Mouse (Mus musculus): ENCODE data around the gene 2310046K23Rik. TPM values are rescaled to one million over a fixed set of nuclear protein-coding genes. Genes with fewer than 3 reads are reported as not detected.
"Not testable (repeated sequence)": the region's sequence is repeated elsewhere in the genome, so short reads cannot be mapped to it uniquely, and the experiment has no call there.

The 2310046K23Rik gene
- total RNA-seq (2021) = not detected

- DNase-seq = no peak
Measured at GRCm38 (mm10) chr3:92534411-92534810, at the start of gene 2310046K23Rik. Gene 2310046K23Rik (minus strand): TSS chr3:92534511.

DNA sequence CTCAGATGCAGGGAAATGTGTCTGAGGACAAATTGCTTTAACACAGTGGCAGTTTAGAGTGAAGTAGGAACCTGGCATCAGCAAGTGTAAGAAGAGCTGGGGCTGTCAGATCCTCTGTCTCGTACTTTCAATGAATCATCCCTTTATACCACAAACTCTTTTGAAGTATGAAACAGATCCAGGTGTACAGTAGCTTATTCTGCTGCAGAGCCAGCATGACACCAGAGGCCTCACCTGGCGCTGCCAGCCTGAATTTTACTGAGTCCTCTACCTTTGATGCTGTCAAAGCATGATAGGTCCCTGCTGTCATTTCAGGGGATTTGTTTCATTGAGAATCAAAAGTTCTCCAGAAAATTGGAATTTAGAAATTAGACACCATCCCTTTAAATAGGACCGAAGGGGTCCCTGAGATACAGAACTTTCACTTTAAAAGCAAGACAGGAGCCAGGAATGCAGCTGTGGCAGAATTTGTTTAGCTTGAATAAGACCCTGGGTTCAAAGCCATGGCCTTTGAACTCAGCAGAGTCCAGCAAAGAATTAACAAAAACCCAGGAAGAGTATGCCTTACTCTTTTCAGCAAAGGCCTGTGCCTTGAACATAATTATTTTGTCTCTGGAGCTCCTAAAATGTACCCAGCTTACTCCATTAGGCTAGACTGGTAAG is 49.0 kb upstream of the 2310046K23Rik start:
- DNase-seq = no peak

GRCm38 (mm10) chr3:92579508-92579907 is 45.2 kb upstream of the 2310046K23Rik start:
- no peak for DNase-seq

GRCm38 (mm10) chr3:92578652-92579413 is 44.5 kb upstream of the 2310046K23Rik start:
- no peak for DNase-seq

- DNase-seq = no peak
Measured at GRCm38 (mm10) chr3:92573449-92574041, 39.2 kb upstream of the 2310046K23Rik start, which contains the start of gene Ivl. Gene Ivl (minus strand): TSS chr3:92573735.

DNA sequence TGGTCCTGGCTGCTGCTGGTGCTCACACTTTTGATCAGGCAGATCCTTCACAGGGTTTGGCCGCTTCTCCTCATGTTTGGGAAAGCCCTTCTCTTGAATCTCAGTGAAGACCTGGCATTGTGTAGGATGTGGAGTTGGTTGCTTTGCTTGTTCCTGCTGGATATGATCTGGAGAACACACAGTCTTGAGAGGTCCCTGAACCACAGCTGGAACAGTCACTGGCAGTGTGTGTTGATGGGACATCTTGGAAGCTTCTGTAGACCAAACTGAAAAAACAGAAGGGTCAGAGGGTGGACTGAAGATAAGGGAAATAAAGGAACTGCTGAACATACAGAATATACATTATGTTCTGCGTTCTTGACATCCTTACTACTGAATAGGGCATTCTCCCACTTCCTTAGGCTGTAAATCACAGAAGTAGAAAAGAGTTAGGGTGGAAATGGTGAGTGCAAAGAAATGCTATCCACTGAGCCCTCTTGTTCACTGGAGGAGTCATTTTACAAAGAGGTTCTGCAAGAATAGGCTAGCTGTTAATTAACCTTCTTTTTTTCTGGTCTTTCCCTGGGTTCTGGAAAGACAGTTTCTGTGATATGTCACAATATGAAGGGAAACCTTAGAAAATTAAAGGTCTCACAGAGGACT is 38.3 kb upstream of the 2310046K23Rik start:
- DNase-seq = no peak

GRCm38 (mm10) chr3:92568752-92569151 is 34.4 kb upstream of the 2310046K23Rik start:
- no peak for DNase-seq

DNA sequence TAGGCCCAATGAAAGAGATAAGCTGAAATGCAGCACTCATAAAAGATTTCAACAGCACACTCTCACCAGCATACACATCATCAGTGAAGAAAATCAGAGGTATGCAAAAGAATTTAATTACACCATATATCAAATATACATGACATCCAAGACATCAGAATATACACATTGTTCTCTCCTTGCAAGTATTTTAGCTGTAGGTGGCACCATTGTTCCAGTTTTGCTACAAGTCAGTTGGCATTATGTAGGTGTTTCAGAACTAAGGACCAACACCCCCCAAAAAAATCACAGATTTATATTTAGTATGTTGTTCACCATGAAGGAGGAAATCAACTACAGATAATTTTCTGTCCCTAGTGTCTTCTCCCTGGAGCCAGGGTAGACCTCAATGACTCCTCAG is 31.1 kb upstream of the 2310046K23Rik start:
- no peak for DNase-seq

DNA sequence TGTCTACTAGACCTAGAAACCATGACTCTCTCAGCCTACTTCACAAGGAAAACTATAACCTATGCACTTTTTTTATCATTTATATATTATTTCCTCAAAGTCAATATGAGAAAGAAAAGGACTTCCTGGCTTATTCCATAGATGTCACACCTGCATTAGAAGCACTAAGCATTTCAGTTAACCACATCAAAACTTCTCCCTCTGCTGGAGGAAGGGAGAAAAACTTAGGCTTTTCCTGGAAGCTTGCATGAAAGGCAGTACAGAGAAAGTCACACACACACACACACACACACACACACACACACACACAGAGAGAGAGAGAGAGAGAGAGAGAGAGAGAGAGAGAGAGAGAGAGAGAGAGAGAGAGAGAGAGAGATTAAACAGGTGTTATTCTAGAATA is 22.0 kb downstream of the 2310046K23Rik start:
- peak; percentile 8 for DNase-seq

- DNase-seq = peak; percentile 39
Measured at GRCm38 (mm10) chr3:92510786-92511185, 23.5 kb downstream of the 2310046K23Rik start.

DNA sequence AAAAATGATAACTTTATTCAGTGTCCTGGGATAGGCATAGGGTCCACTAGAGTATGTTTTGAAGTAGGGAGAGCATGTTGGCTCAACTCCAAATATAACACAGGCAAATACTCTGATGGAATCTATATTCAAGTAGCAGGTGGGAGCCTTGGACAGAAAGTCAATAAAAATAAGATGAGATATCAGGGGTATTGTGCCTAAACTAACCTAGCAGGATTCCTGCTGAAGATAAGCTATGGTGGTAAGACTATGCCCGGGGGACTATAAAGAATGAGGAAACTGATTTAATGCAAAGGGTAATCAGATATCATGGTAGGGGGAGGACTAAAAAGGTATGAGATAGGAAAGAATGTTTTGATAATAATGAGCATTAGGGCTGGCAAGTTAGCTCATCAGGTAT is 26.1 kb downstream of the 2310046K23Rik start:
- DNase-seq = no peak

- no peak for DNase-seq
Measured at GRCm38 (mm10) chr3:92503528-92503927, 30.8 kb downstream of the 2310046K23Rik start.

GRCm38 (mm10) chr3:92500393-92500792 is 33.9 kb downstream of the 2310046K23Rik start, which contains the start of gene Sprr4:
Gene Sprr4 (minus strand): TSS chr3:92500493.
- no peak for DNase-seq

DNA sequence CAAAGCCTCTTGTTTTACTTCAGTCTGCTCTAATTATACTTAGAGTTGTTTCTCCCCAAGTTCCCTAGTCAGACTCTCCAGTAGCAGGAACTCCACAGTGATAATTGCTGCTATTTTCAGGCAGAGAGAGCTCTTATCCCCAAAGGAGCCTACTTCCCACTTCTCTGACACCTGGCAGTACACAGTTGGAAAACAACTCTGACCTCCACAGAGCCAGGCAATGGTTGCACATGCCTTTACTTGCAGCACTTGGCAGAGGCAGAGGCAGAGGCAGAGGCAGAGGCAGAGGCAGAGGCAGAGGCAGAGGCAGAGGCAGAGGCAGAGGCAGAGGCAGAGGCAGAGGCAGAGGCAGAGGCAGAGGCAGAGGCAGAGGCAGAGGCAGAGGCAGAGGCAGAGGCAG is 44.0 kb downstream of the 2310046K23Rik start:
- DNase-seq = not testable (repeated sequence)

- DNase-seq = no peak
Measured at GRCm38 (mm10) chr3:92486307-92486706, 48.0 kb downstream of the 2310046K23Rik start.

DNA sequence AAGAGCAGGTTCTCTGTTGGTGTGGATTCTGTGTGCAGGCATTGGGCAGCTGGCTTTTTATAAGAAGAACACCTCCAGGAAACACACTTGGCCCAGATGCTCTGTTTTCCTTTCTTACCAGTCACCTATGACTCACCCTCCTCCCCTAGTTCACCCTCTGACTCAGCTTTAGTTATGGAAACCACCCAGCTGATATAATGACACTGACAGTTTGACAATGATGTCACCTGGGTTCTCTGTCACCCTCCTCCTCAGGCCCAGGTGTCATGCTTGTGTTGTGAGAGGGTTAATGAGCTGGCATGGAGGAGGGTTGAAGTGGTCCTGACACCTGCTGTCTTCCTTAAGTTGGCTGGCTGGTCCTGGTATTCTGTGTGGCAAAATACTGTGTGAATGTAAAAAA is 48.4 kb downstream of the 2310046K23Rik start, which contains the start of gene Sprr1a:
TSS of gene Sprr1a (minus strand) at position 33 of the 400 bp plus-strand sequence.
- DNase-seq = no peak

Other genes with a start within 250 kb of the 2310046K23Rik start
- gene Sprr2a3, start 249.1 kb downstream of the 2310046K23Rik start, total RNA-seq (2021) = not detected
- not detected for gene Sprr2b, start 217.9 kb downstream of the 2310046K23Rik start, total RNA-seq (2021)
- gene Sprr2d, start 195.4 kb downstream of the 2310046K23Rik start, total RNA-seq (2021) = not detected
- gene Sprr2e, start 182.4 kb downstream of the 2310046K23Rik start, total RNA-seq (2021) = not detected
- not detected for gene Sprr2f, start 169.3 kb downstream of the 2310046K23Rik start, total RNA-seq (2021)
- gene Sprr2h, start 148.8 kb downstream of the 2310046K23Rik start, total RNA-seq (2021) = not detected
- not detected for gene Sprr2i, start 126.5 kb downstream of the 2310046K23Rik start, total RNA-seq (2021)
- not detected for gene Sprr2j-ps, start 116.4 kb downstream of the 2310046K23Rik start, total RNA-seq (2021)
- gene Gm9774, start 105.1 kb downstream of the 2310046K23Rik start, total RNA-seq (2021) = 1 to 10 TPM; 1.7 to 4.6 TPM
- not detected for gene Sprr2k, start 101.9 kb downstream of the 2310046K23Rik start, total RNA-seq (2021)
- not detected for gene Sprr1b, start 95.7 kb downstream of the 2310046K23Rik start, total RNA-seq (2021)
- not detected for gene Sprr3, start 75.8 kb downstream of the 2310046K23Rik start, total RNA-seq (2021)
- not detected for gene Sprr1a, start 48.6 kb downstream of the 2310046K23Rik start, total RNA-seq (2021)
- gene Sprr4, start 34.0 kb downstream of the 2310046K23Rik start, total RNA-seq (2021) = not detected
- not detected for gene Ivl, start 39.2 kb upstream of the 2310046K23Rik start, total RNA-seq (2021)
- gene Smcp, start 54.5 kb upstream of the 2310046K23Rik start, total RNA-seq (2021) = not detected
- not detected for gene 2210017I01Rik, start 73.0 kb upstream of the 2310046K23Rik start, total RNA-seq (2021)
- gene Lce6a, start 87.1 kb upstream of the 2310046K23Rik start, total RNA-seq (2021) = not detected
- not detected for gene Lce1a1, start 113.8 kb upstream of the 2310046K23Rik start, total RNA-seq (2021)
- not detected for gene Lce1b, start 122.4 kb upstream of the 2310046K23Rik start, total RNA-seq (2021)
- gene Lce1a2, start 135.8 kb upstream of the 2310046K23Rik start, total RNA-seq (2021) = not detected
- not detected for gene Lce1c, start 144.7 kb upstream of the 2310046K23Rik start, total RNA-seq (2021)
- gene Lce1d, start 152.7 kb upstream of the 2310046K23Rik start, total RNA-seq (2021) = not detected
- not detected for gene Lce1e, start 174.6 kb upstream of the 2310046K23Rik start, total RNA-seq (2021)
- not detected for gene Lce1f, start 185.8 kb upstream of the 2310046K23Rik start, total RNA-seq (2021)
- gene Gm38119, start 204.6 kb upstream of the 2310046K23Rik start, total RNA-seq (2021) = not detected
- gene Lce1g, start 217.8 kb upstream of the 2310046K23Rik start, total RNA-seq (2021) = not detected
- not detected for gene Lce1h, start 230.6 kb upstream of the 2310046K23Rik start, total RNA-seq (2021)
- gene Lce1i, start 244.4 kb upstream of the 2310046K23Rik start, total RNA-seq (2021) = not detected